Mouse (Mus musculus): ENCODE results near the gene Rb1.

Gene Rb1

GRCm38 (mm10) chr14:73201447-73201846, 124.2 kb downstream of the Rb1 start:
- DNase-seq, result no peak

DNA sequence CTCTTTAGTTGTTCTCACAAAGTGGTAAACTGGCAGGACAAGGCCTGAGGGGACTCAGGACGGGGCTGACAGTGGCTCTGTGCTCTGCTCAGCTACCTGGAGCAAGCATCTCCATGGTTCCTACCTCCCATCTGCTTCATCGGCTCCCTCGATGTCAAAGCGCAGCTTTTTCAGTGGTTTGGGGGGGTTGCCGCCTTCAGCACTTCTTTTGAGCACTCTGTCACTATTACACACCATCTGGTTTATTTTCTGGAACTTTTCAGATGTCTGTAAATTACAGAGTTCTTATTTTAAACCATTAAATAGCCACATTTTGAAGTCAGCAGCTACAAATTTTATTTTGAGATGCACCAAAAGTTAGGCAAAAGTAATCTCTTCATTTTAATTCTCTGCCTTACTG, 126.6 kb downstream of the Rb1 start:
- DNase-seq, result no peak

- DNase-seq, result no peak
Measured at GRCm38 (mm10) chr14:73186875-73187274, 138.7 kb downstream of the Rb1 start.

- no peak for DNase-seq
Measured at GRCm38 (mm10) chr14:73181144-73181543, 144.5 kb downstream of the Rb1 start.

- no peak for DNase-seq
Measured at GRCm38 (mm10) chr14:73180671-73181070, 145.0 kb downstream of the Rb1 start.

- no peak for DNase-seq
Measured at GRCm38 (mm10) chr14:73179221-73179681, 146.4 kb downstream of the Rb1 start.

DNA sequence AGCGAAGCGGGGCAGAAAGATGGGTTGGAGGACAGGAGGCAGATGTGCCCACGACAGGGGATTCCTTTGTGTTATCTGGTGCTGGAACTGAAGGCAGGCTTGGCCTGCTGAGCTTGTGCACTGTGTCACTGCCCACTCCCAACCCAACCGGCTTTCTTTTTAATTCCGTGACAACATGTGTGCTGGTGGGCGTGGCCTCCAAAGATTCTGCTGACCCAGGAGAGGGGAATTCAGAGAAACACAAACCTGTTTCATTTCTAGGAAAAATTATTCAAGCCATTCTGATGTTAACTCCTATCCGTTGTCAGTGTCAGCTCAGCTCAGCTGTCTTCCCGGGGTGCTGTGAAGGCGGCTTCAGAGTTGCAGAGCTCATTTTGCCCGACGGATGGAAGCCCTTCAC, 147.7 kb downstream of the Rb1 start:
- DNase-seq, result no peak

GRCm38 (mm10) chr14:73176266-73176665, 149.4 kb downstream of the Rb1 start:
- no peak for DNase-seq

GRCm38 (mm10) chr14:73175814-73176213, 149.8 kb downstream of the Rb1 start:
- DNase-seq, result no peak

DNA sequence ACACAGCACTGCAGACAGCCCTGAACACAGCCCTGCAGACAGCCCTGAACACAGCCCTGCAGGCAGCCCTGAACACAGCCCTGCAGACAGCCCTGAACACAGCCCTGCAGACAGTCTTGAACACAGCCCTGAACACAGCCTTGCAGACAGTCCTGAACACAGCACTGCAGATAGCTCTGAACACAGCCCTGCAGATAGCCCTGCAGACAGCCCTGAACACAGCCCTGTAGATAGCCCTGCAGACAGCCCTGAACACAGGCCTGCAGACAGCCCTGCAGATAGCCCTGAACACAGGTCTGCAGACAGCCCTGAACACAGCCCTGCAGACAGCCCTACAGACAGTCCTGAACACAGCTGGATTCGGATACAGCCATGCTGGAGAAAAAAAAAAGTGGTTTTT, 150.6 kb downstream of the Rb1 start:
- DNase-seq, result no peak

- DNase-seq, result no peak
Measured at GRCm38 (mm10) chr14:73174091-73174995, 151.3 kb downstream of the Rb1 start.

GRCm38 (mm10) chr14:73173662-73174061, 152.0 kb downstream of the Rb1 start:
- DNase-seq, result no peak

- no peak for DNase-seq
Measured at GRCm38 (mm10) chr14:73172196-73173011, 153.2 kb downstream of the Rb1 start.

DNA sequence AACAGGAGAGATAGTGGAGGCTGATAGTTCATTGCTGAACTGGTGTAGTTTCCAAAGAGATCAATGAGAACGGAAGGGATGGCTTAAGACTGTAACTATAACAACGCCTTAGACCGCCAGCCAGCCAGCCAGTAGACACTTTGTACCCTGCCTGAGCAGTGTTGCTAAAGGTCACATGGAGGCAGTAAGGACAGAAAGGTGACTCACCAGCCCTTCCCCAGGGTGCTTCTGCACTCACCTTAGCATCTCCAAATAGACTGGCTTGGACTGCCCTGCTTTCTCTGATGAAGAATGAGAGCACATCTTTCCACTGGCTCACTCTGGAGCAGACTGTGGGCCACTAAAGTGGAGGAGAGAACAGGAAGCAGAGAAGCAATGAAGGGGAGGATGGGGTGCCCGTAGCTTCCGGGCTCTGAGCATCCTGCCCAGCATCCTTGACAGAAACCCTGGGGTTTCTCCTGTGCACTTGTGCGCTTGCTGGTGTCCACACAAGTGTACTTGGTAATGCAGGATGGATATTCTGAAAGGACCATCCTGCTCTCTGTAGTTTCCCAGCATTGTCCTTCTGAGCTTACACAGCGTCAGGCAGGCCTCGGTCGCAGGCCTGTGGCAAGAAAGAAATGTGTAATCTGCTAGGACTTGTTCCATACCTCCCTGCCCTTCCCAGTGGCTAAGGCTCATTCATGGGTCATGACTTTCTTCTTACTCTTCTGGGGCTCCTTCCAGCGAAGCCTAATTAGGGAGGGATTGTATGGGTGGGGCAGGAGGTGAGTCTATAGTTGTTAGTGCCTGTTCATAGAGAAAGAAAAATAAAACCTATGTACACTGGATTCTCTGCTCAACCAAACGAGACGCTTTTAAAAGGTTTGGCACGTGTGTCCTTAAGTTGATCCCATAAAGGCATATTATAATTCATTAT, 155.4 kb downstream of the Rb1 start:
- no peak for DNase-seq

GRCm38 (mm10) chr14:73168605-73169004, 157.0 kb downstream of the Rb1 start:
- DNase-seq, result no peak

- DNase-seq, result no peak
Measured at GRCm38 (mm10) chr14:73165136-73165535, 160.5 kb downstream of the Rb1 start.

DNA sequence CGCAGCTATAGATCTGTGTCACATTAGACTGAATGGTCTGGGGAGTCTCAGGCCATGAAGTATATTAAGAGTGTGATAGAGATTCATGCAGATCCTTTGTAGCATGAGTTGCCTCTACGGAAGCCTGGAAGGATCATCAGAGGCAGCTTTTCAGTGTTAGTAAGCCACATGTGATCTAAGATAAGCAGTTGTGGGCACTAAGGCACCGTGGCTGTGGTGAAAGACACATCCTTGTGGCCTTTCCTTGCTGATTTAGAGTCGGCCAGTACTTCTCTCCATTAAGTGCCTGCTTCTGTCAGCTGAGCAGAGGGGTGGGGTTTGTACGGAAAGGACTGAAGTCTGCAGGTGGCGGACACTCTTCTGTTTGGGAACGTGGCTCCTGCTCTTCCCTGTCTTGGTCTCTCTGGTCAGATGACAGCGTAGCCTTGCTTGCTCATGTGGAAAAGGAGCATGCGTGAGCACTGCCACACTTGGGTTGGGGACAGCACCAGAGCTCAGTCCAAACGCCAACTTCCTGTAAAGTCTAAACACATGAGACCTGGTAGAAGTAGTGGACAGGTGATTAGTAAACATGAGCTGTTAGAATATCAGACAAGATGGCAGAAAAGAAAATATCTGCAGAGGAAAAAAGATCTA, 162.1 kb downstream of the Rb1 start:
- no peak for DNase-seq

GRCm38 (mm10) chr14:73162192-73162800, 163.3 kb downstream of the Rb1 start:
- DNase-seq, result no peak

GRCm38 (mm10) chr14:73161303-73161702, 164.3 kb downstream of the Rb1 start:
- DNase-seq, result no peak

DNA sequence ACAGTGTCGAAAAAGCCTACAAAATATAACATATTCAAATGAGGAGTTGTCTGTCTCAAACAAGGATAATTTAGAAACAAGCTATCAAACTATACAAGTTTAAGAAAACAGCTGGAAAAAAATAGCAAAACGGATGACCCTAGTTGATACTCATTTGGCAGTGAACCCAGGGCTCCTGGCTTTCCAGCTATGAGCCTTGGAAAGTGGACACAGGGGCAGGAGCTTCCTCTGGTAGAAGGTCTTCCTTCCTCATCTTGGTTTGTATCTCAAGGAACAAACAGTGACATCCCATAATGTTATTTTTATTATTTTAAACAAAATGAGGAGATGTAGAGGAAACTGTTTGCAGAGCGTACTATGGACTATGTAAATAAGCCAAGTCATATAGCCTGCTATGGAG, 177.5 kb downstream of the Rb1 start:
- DNase-seq, result no peak

- DNase-seq, result no peak
Measured at GRCm38 (mm10) chr14:73146721-73147120, 178.9 kb downstream of the Rb1 start.

- DNase-seq, result no peak
Measured at GRCm38 (mm10) chr14:73145531-73145930, 180.1 kb downstream of the Rb1 start.

Measured in lung, postnatal 4 days (tissue).